Mouse (Mus musculus) forebrain, embryonic 10.5 days (tissue): ENCODE measurements around the gene Prpf4. TPM values are rescaled to one million over a fixed set of nuclear protein-coding genes. Genes with fewer than 3 reads are reported as not detected.
A peak's percentile ranks its signal among the peaks of the same experiment; 100 is the strongest.

Experiments used
- DNase-seq: peaks from one replicate; pipeline ENCODE4 v3.0.0-alpha.2; 2017; ENCODE audit warnings: low spot score; ENCODE audit errors: extremely low spot score
- H3K27ac ChIP-seq: fragments of 300-500 bp; sonication (generic); 2 replicates; pipeline ENCODE4 v1.5.1; 2016; ENCODE audit warnings: mild to moderate bottlenecking
- H3K27me3 ChIP-seq: fragments of 300-500 bp; sonication (generic); 2 replicates; pipeline ENCODE4 v1.6.1; 2016; ENCODE audit warnings: mild to moderate bottlenecking; ENCODE audit not compliant: poor library complexity, severe bottlenecking
- H3K36me3 ChIP-seq: fragments of 300-500 bp; sonication (generic); replicated peaks from 2 replicates; pipeline ENCODE4 v1.6.1; 2016; ENCODE audit warnings: mild to moderate bottlenecking, moderate library complexity
- H3K4me1 ChIP-seq: fragments of 300-500 bp; sonication (generic); 2 replicates; pipeline ENCODE4 v1.6.1; 2016
- H3K4me3 ChIP-seq: fragments of 300-500 bp; sonication (generic); 2 replicates; pipeline ENCODE4 v1.5.1; 2016; ENCODE audit warnings: mild to moderate bottlenecking, moderate library complexity
- H3K9me3 ChIP-seq: fragments of 300-500 bp; sonication (generic); 2 replicates; pipeline ENCODE4 v1.6.1; 2016; ENCODE audit warnings: mild to moderate bottlenecking, moderate library complexity
- WGBS: fragments of 180-500 bp; shearing (Covaris S2); methylation state at CpG from one replicate; pipeline ENCODE4 v1.1.7; 2016; 5-methylcytosine and 5-hydroxymethylcytosine counted together
- polyA plus RNA-seq: library from polyadenylated mRNA; unstranded; fragments of >200 nt; fragmentation: Nextera tagmentation; extraction: Ambion mirVana; gene quantifications from 2 replicates; pipeline ENCODE4 v1.2.1, GENCODE M21; 2016

Gene Prpf4
- polyA plus RNA-seq, 1 experiment from 2014 or later: 38.3 TPM

GRCm38 (mm10) chr4:62395806-62396205 is 12.8 kb upstream of the Prpf4 start:
- H3K4me1 ChIP-seq: 0 out of 2 replicates have a peak, but pooled peaks cover 3% of the 10 kb centered on the region
- no peak overlapping the region for H3K4me3 ChIP-seq
- no peak overlapping the region for H3K27ac ChIP-seq
- no peaks in the 10 kb centered on the region for H3K27me3 ChIP-seq
- 89% methylated on average over 1 of the region's 1 CpGs for WGBS
- H3K36me3 ChIP-seq: peaks cover 92% of the 10 kb centered on the region
- H3K9me3 ChIP-seq: no peaks in the 10 kb centered on the region
- DNase-seq: no peak

- no peak for DNase-seq
- H3K27ac ChIP-seq: no peak overlapping the region
- H3K4me1 ChIP-seq: 0 out of 2 replicates have a peak, but pooled peaks cover 3% of the 10 kb centered on the region
- H3K36me3 ChIP-seq: peaks cover 92% of the 10 kb centered on the region
- no peaks in the 10 kb centered on the region for H3K27me3 ChIP-seq
- 91% methylated on average over 4 of the region's 4 CpGs for WGBS
- H3K4me3 ChIP-seq: no peak overlapping the region
- no peaks in the 10 kb centered on the region for H3K9me3 ChIP-seq
These were observed 10.8 kb upstream of the Prpf4 start for GRCm38 (mm10) chr4:62397616-62398365.

GRCm38 (mm10) chr4:62398956-62399355 is 9.6 kb upstream of the Prpf4 start:
- no peaks in the 10 kb centered on the region for H3K27me3 ChIP-seq
- peaks cover 95% of the 10 kb centered on the region for H3K36me3 ChIP-seq
- 93% methylated on average over 3 of the region's 3 CpGs for WGBS
- no peaks in the 10 kb centered on the region for H3K9me3 ChIP-seq
- no peak overlapping the region for H3K27ac ChIP-seq
- DNase-seq: no peak
- H3K4me1 ChIP-seq: no peaks in the 10 kb centered on the region
- no peak overlapping the region for H3K4me3 ChIP-seq

- H3K27me3 ChIP-seq: no peaks in the 10 kb centered on the region
- 91% methylated on average over 4 of the region's 4 CpGs for WGBS
- H3K4me1 ChIP-seq: peaks cover 27% of the 10 kb centered on the region
- H3K4me3 ChIP-seq: peak overlapping the region; percentile 15; the same call in 1 of the 2 replicates
- H3K27ac ChIP-seq: no peak overlapping the region
- H3K9me3 ChIP-seq: no peaks in the 10 kb centered on the region
- DNase-seq: no peak
- H3K36me3 ChIP-seq: peaks cover 58% of the 10 kb centered on the region
These were observed 2.5 kb upstream of the Prpf4 start for GRCm38 (mm10) chr4:62406133-62406532.

- under 1% methylated on average over 35 of the region's 35 CpGs for WGBS
- peak; percentile 68 for DNase-seq
- H3K27ac ChIP-seq: peak overlapping the region; percentile 93
- no peaks in the 10 kb centered on the region for H3K27me3 ChIP-seq
- no peaks in the 10 kb centered on the region for H3K9me3 ChIP-seq
- peaks cover 58% of the 10 kb centered on the region for H3K36me3 ChIP-seq
- peak overlapping the region; percentile 85 for H3K4me3 ChIP-seq
- H3K4me1 ChIP-seq: peaks cover 27% of the 10 kb centered on the region
These were observed 641 bp upstream of the Prpf4 start for GRCm38 (mm10) chr4:62407730-62408582.

GRCm38 (mm10) chr4:62409615-62410014 is 1.0 kb downstream of the Prpf4 start:
- no peak for DNase-seq
- Histone ChIP-seq H3K4me3 (peak overlapping the region; percentile 85), H3K36me3 (peaks cover 58% of the 10 kb centered on the region), H3K9me3 (no peaks in the 10 kb centered on the region), H3K27me3 (no peaks in the 10 kb centered on the region), H3K4me1 (peaks cover 27% of the 10 kb centered on the region), H3K27ac (peak overlapping the region; percentile 93)
- 55% methylated on average over 6 of the region's 6 CpGs for WGBS

GRCm38 (mm10) chr4:62410325-62410724 is 1.7 kb downstream of the Prpf4 start:
- WGBS: 92% methylated on average over 2 of the region's 2 CpGs
- DNase-seq: no peak
- H3K36me3 ChIP-seq: peaks cover 58% of the 10 kb centered on the region

GRCm38 (mm10) chr4:62411606-62412005 is 3.0 kb downstream of the Prpf4 start:
- peaks cover 61% of the 10 kb centered on the region for H3K36me3 ChIP-seq
- H3K4me1 ChIP-seq: peaks cover 19% of the 10 kb centered on the region
- H3K27me3 ChIP-seq: no peaks in the 10 kb centered on the region
- H3K27ac ChIP-seq: no peak overlapping the region
- WGBS: 94% methylated on average over 10 of the region's 10 CpGs
- H3K9me3 ChIP-seq: no peaks in the 10 kb centered on the region
- H3K4me3 ChIP-seq: no peak overlapping the region
- DNase-seq: no peak

More at GRCm38 (mm10) chr4:62410325-62410724, 1.7 kb downstream of the Prpf4 start:
- Histone ChIP-seq H3K4me3 (peak overlapping the region; percentile 85), H3K27ac (no peak overlapping the region), H3K4me1 (peaks cover 27% of the 10 kb centered on the region), H3K9me3 (no peaks in the 10 kb centered on the region), H3K27me3 (no peaks in the 10 kb centered on the region)

GRCm38 (mm10) chr4:62418448-62418847 is 9.9 kb downstream of the Prpf4 start:
- no peaks in the 10 kb centered on the region for H3K27me3 ChIP-seq
- WGBS: 94% methylated on average over 8 of the region's 8 CpGs
- H3K36me3 ChIP-seq: peaks cover 100% of the 10 kb centered on the region
- DNase-seq: no peak
- no peak overlapping the region for H3K4me3 ChIP-seq
- H3K27ac ChIP-seq: no peak overlapping the region
- no peaks in the 10 kb centered on the region for H3K4me1 ChIP-seq
- no peaks in the 10 kb centered on the region for H3K9me3 ChIP-seq

- no peak overlapping the region for H3K4me3 ChIP-seq
- no peak overlapping the region for H3K27ac ChIP-seq
- no peaks in the 10 kb centered on the region for H3K27me3 ChIP-seq
- no peaks in the 10 kb centered on the region for H3K9me3 ChIP-seq
- H3K36me3 ChIP-seq: peaks cover 100% of the 10 kb centered on the region
- DNase-seq: no peak
- H3K4me1 ChIP-seq: no peaks in the 10 kb centered on the region
- 96% methylated on average over 6 of the region's 6 CpGs for WGBS
These were observed 10.5 kb downstream of the Prpf4 start for GRCm38 (mm10) chr4:62419091-62419490.

- no peak overlapping the region for H3K4me3 ChIP-seq
- no peaks in the 10 kb centered on the region for H3K4me1 ChIP-seq
- no peak for DNase-seq
- H3K36me3 ChIP-seq: peaks cover 54% of the 10 kb centered on the region
- no peaks in the 10 kb centered on the region for H3K27me3 ChIP-seq
- no peaks in the 10 kb centered on the region for H3K9me3 ChIP-seq
- 91% methylated on average over 4 of the region's 4 CpGs for WGBS
- no peak overlapping the region for H3K27ac ChIP-seq
These were observed 17.3 kb downstream of the Prpf4 start for GRCm38 (mm10) chr4:62425891-62426290.

- H3K36me3 ChIP-seq: peaks cover 31% of the 10 kb centered on the region
- DNase-seq: no peak
- H3K9me3 ChIP-seq: no peaks in the 10 kb centered on the region
- H3K27me3 ChIP-seq: no peaks in the 10 kb centered on the region
- 79% methylated on average over 17 of the region's 17 CpGs for WGBS
- H3K4me1 ChIP-seq: no peaks in the 10 kb centered on the region
- no peak overlapping the region for H3K27ac ChIP-seq
- no peak overlapping the region for H3K4me3 ChIP-seq
These were observed 19.6 kb downstream of the Prpf4 start for GRCm38 (mm10) chr4:62427978-62428758.
